Comparison of ENCODE assay signal across 10 mouse cellular contexts in genomic region chr17:28875316-28875715, GRCm38 (mm10). TPM values are rescaled to one million over a fixed set of nuclear protein-coding genes. Genes with fewer than 3 reads are reported as not detected.
DNase-seq lines count a peak whose midpoint lies in the region; ATAC-seq and TF ChIP-seq lines count a peak whose summit lies in the region.
"Had no signal": no experiment of that assay in that cellular context is flagged by ENCODE, and none has a peak within 500 bp of the region (broad histone marks: within the 10 kb centered on the region; RNA-seq: fewer than 3 reads in every experiment).

No protein-coding gene starts in this region.

- no peak overlapping the region for H3K4me2 ChIP-seq in kidney, embryonic 14.5 days (replicated peaks; ENCODE audit: low read depth, low read length)
- no peak overlapping the region for H3K4me2 ChIP-seq in lung, postnatal 0 days (replicated peaks; ENCODE audit: low read depth, low read length)

- TF ChIP-seq EP300 in lung, postnatal 0 days (IDR thresholded peaks at IDR 0.05) = no peak

- no peaks in the 10 kb centered on the region for H3K36me3 ChIP-seq in kidney, embryonic 14.5 days (ENCODE audit: control insufficient read depth, insufficient read depth, low read length)
- no peaks in the 10 kb centered on the region for H3K36me3 ChIP-seq in lung, postnatal 0 days (ENCODE audit: insufficient read depth, low read length)
- H3K36me3 ChIP-seq: G1E had no signal

- H3K9ac ChIP-seq in kidney, embryonic 14.5 days (ENCODE audit: low read depth, low read length) = no peak overlapping the region
- H3K9ac ChIP-seq in lung, postnatal 0 days (replicated peaks; ENCODE audit: low read depth) = no peak overlapping the region

- DNase-seq in kidney, adult 11 months = peak; percentile 45
- peak; percentile 96 for DNase-seq in brain, adult 2 months (ENCODE audit: low read depth, low spot score)
- peak; percentile 45 to 62 for DNase-seq in heart, adult 9 months (ENCODE audit: low spot score in 2 of 2)
- DNase-seq in layer of hippocampus, adult 18-20 months (ENCODE audit: low spot score in 2 of 2) = peak; percentile 75 to 85
- peak; percentile 92 for DNase-seq in lung, postnatal 0 days (ENCODE audit: low spot score)
- no peak for DNase-seq in thymus, postnatal 25 days

- H3K4me1 ChIP-seq in kidney, embryonic 14.5 days (ENCODE audit: control insufficient read depth, insufficient read depth, low read length) = no peaks in the 10 kb centered on the region
- H3K4me1 ChIP-seq in lung, postnatal 0 days (ENCODE audit: insufficient read depth, low read depth, low read length) = no peaks in the 10 kb centered on the region; the same call in 1 of the 2 replicates

- no peaks in the 10 kb centered on the region for H3K27me3 ChIP-seq in kidney, embryonic 14.5 days (ENCODE audit: control insufficient read depth, insufficient read depth, low read length)
- no peaks in the 10 kb centered on the region for H3K27me3 ChIP-seq in lung, postnatal 0 days (replicated peaks; ENCODE audit: insufficient read depth, low read length)

- no peak overlapping the region for H3K27ac ChIP-seq in kidney, embryonic 14.5 days (ENCODE audit: low read depth, low read length)
- H3K27ac ChIP-seq in lung, postnatal 0 days (ENCODE audit: low read length) = no peak overlapping the region

- H3K9me3 ChIP-seq in kidney, embryonic 14.5 days (ENCODE audit: control insufficient read depth, low read length) = no peaks in the 10 kb centered on the region
- no peaks in the 10 kb centered on the region for H3K9me3 ChIP-seq in lung, postnatal 0 days (ENCODE audit: low read length)
- H3K9me3 ChIP-seq: G1E had no signal

- WGBS in kidney, embryonic 14.5 days = 48% methylated on average over 8 of the region's 8 CpGs
- WGBS in lung, postnatal 0 days = 37% methylated on average over 8 of the region's 8 CpGs

- no peak for ATAC-seq in kidney, embryonic 14.5 days (ENCODE audit: low FRiP score, low TSS enrichment)
- peak; percentile 90 for ATAC-seq in lung, postnatal 0 days
- no peak for ATAC-seq in CD4-positive, CD25-positive, alpha-beta regulatory T cell, adult 4 months

- TF ChIP-seq CTCF in lung, postnatal 0 days (IDR thresholded peaks at IDR 0.05) = no peak

- no peak overlapping the region for H3K4me3 ChIP-seq in kidney, embryonic 14.5 days (ENCODE audit: low read length)
- no peak overlapping the region for H3K4me3 ChIP-seq in lung, postnatal 0 days (ENCODE audit: low read depth, low read length)

RNA-seq across cellular contexts. Expression of gene Pnpla1, which starts 17.1 kb away (rescaled TPM):
- polyA plus RNA-seq in kidney, embryonic 14.5 days (2014; fragmentation: Nextera tagmentation; extraction: Ambion mirVana) = not detected in 2 replicates
- total RNA-seq in layer of hippocampus, adult 18-20 months (2021) = under 1 TPM; 0.41 to 0.87 TPM
- polyA plus RNA-seq in lung, postnatal 0 days (2015; fragmentation: Nextera tagmentation; extraction: Ambion mirVana) = 0.04 TPM in 1 of 2 replicates, not detected in the other
- polyA plus RNA-seq in CD4-positive, CD25-positive, alpha-beta regulatory T cell, adult 4 months (2017; shearing (Covaris generic)) = not detected
- total RNA-seq: G1E; gastrocnemius, postnatal 36 days had no signal
- polyA plus RNA-seq: G1E had no signal

RNA-seq across cellular contexts. Expression of gene 4930539E08Rik, which starts 39.8 kb away (rescaled TPM):
- 0.46 and 0.62 TPM in 2 replicates for polyA plus RNA-seq in kidney, embryonic 14.5 days (2014; fragmentation: Nextera tagmentation; extraction: Ambion mirVana)
- 1 to 10 TPM; 4.1 to 5.5 TPM for total RNA-seq in layer of hippocampus, adult 18-20 months (2021)
- 0.02 TPM in 1 of 2 replicates, not detected in the other for polyA plus RNA-seq in lung, postnatal 0 days (2015; fragmentation: Nextera tagmentation; extraction: Ambion mirVana)
- polyA plus RNA-seq in CD4-positive, CD25-positive, alpha-beta regulatory T cell, adult 4 months (2017; shearing (Covaris generic)) = 1 to 10 TPM; 2.0 to 3.4 TPM
- total RNA-seq: gastrocnemius, postnatal 36 days had no signal
- polyA plus RNA-seq: G1E had no signal
